Mouse (Mus musculus): Measurements from ENCODE around the gene Vav1. TPM values are rescaled to one million over a fixed set of nuclear protein-coding genes. Genes with fewer than 3 reads are reported as not detected.

Vav1 gene
- polyA plus RNA-seq, 1 experiment: 53.3 TPM

DNA sequence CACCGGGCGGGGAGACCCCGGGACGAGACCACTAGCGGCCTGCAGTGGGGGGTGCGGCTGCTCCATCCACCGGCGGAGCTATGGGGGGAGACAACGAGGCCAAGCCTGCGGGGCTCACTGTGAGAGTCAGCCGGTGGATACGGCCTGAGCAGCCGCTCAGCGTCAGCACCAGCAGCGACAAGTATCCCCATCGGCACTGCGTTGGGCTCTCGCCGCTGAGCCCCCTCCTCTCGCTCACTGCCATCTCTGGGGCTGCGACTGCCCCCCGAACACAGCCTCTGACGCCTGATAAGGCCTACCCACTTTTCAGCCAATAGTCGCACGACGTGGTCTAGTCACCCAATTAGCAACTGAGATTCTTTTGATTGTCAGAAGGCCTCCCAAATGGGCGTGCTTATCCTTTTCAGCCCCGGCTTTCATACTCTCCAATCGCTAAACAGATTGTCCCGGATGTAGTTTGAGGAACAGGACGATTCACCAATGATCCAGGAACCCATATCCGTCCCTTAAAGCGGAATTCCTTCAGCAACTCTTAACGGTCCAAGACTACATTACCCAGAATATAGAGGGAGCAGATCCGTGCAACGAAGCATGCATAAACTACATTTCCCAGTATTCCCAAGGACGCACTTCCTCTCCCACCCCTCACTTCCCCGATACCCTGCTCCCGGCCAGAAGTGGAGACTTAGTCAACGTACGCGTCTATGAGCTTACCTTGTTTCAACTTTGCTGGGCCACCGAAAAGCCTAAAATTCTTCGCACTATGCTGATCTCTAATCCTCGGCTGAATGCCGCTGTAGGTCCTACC lies 31.3 kb upstream of the Vav1 start:
- TF ChIP-seq POLR2A (IDR thresholded peaks at IDR 0.05; ENCODE audit: low read depth, low read length) (peak; percentile 62), CTCF (IDR thresholded peaks at IDR 0.05; ENCODE audit: extremely low read depth, insufficient read depth, insufficient read length, insufficient replicate concordance) (no peak)
- peaks cover 8% of the 10 kb centered on the region for H3K36me3 ChIP-seq (ENCODE audit: control insufficient read depth, insufficient read depth, low read length)
- DNase-seq (ENCODE audit: low read depth in 1 of 2, low spot score in 2 of 2): peak; percentile 87 to 96
- no peaks in the 10 kb centered on the region for H3K27me3 ChIP-seq (ENCODE audit: control insufficient read depth, insufficient read depth, low read length)
- H3K4me1 ChIP-seq (ENCODE audit: control insufficient read depth, insufficient read depth, insufficient read length): peaks cover 11% of the 10 kb centered on the region; the same call in 1 of the 2 replicates
- WGBS: under 1% methylated on average over 46 of the region's 46 CpGs
- H3K27ac ChIP-seq (ENCODE audit: insufficient read depth, low read length): peak overlapping the region; percentile 78
- peak overlapping the region; percentile 81 for H3K4me3 ChIP-seq (ENCODE audit: extremely low read depth, insufficient read depth, insufficient read length)

DNA sequence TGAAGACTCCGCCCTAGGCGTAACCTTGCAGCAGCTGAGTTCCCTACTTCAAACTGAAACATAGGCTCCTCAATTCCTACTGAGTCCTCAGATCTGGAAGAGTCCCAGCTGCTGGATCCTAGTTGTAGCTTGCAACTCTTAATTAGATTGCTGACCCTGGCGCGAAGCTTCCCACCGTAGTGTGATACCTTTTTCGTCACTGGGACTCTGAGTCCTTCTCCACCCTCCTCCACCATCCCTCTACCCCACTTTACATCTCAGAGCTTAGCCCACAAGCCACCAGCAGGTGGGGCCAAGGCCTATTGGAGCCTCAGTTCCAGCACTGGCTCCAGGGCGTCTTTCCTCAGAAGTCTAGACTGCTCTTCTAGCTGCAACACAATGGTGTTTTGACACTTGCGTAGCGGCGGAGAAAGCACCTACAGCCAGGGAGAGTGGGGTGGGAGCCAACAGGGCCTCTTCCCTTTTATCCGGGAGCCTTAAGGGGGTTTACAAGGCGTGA lies 30.6 kb upstream of the Vav1 start, which contains the start of gene Gpr108:
TSS of gene Gpr108 (minus strand) at position 246 of the 499 bp plus-strand sequence.
- peaks cover 11% of the 10 kb centered on the region; the same call in 1 of the 2 replicates for H3K4me1 ChIP-seq (ENCODE audit: control insufficient read depth, insufficient read depth, insufficient read length)
- peaks cover 1% of the 10 kb centered on the region; the same call in 1 of the 2 replicates for H3K36me3 ChIP-seq (ENCODE audit: control insufficient read depth, insufficient read depth, low read length)
- peak; percentile 82 to 87 for DNase-seq (ENCODE audit: low read depth in 1 of 2, low spot score in 2 of 2)
- WGBS: under 1% methylated on average over 12 of the region's 12 CpGs
- peak within 1 kb of the TSS; percentile 81 for H3K4me3 ChIP-seq (ENCODE audit: extremely low read depth, insufficient read depth, insufficient read length)
- H3K27ac ChIP-seq (ENCODE audit: insufficient read depth, low read length): peak within 1 kb of the TSS; percentile 78
- H3K27me3 ChIP-seq (ENCODE audit: control insufficient read depth, insufficient read depth, low read length): no peaks in the 10 kb centered on the region
- TF ChIP-seq POLR2A (IDR thresholded peaks at IDR 0.05; ENCODE audit: low read depth, low read length) (no peak), CTCF (IDR thresholded peaks at IDR 0.05; ENCODE audit: extremely low read depth, insufficient read depth, insufficient read length, insufficient replicate concordance) (peak; percentile 82; the same call in 1 of the 2 replicates)

GRCm38 (mm10) chr17:57248771-57249170 lies 30.1 kb upstream of the Vav1 start:
- DNase-seq (ENCODE audit: low read depth in 1 of 2, low spot score in 2 of 2): no peak
- Histone ChIP-seq H3K4me1 (ENCODE audit: control insufficient read depth, insufficient read depth, insufficient read length) (peaks cover 11% of the 10 kb centered on the region; the same call in 1 of the 2 replicates), H3K4me3 (ENCODE audit: extremely low read depth, insufficient read depth, insufficient read length) (peak overlapping the region; percentile 65; the same call in 1 of the 2 replicates), H3K36me3 (ENCODE audit: control insufficient read depth, insufficient read depth, low read length) (no peaks in the 10 kb centered on the region), H3K27me3 (ENCODE audit: control insufficient read depth, insufficient read depth, low read length) (no peaks in the 10 kb centered on the region), H3K27ac (ENCODE audit: insufficient read depth, low read length) (peak overlapping the region; percentile 78)
- 10% methylated on average over 13 of the region's 13 CpGs for WGBS
- TF ChIP-seq POLR2A (IDR thresholded peaks at IDR 0.05; ENCODE audit: low read depth, low read length) (no peak), CTCF (IDR thresholded peaks at IDR 0.05; ENCODE audit: extremely low read depth, insufficient read depth, insufficient read length, insufficient replicate concordance) (no peak)

GRCm38 (mm10) chr17:57249186-57250181 lies 29.4 kb upstream of the Vav1 start, which contains the start of gene Trip10:
Gene Trip10 (plus strand): TSS chr17:57249455.
- TF ChIP-seq POLR2A (IDR thresholded peaks at IDR 0.05; ENCODE audit: low read depth, low read length) (no peak), CTCF (IDR thresholded peaks at IDR 0.05; ENCODE audit: extremely low read depth, insufficient read depth, insufficient read length, insufficient replicate concordance) (peak; percentile 21; the same call in 1 of the 2 replicates)
- peak within 1 kb of the TSS; percentile 78 for H3K27ac ChIP-seq (ENCODE audit: insufficient read depth, low read length)
- H3K36me3 ChIP-seq (ENCODE audit: control insufficient read depth, insufficient read depth, low read length): no peaks in the 10 kb centered on the region
- H3K4me3 ChIP-seq (ENCODE audit: extremely low read depth, insufficient read depth, insufficient read length): peak within 1 kb of the TSS; percentile 73
- H3K4me1 ChIP-seq (ENCODE audit: control insufficient read depth, insufficient read depth, insufficient read length): peaks cover 11% of the 10 kb centered on the region; the same call in 1 of the 2 replicates
- no peaks in the 10 kb centered on the region for H3K27me3 ChIP-seq (ENCODE audit: control insufficient read depth, insufficient read depth, low read length)
- peak; percentile 77 to 98 for DNase-seq (ENCODE audit: low read depth in 1 of 2, low spot score in 2 of 2)
- WGBS: under 1% methylated on average over 52 of the region's 52 CpGs

DNA sequence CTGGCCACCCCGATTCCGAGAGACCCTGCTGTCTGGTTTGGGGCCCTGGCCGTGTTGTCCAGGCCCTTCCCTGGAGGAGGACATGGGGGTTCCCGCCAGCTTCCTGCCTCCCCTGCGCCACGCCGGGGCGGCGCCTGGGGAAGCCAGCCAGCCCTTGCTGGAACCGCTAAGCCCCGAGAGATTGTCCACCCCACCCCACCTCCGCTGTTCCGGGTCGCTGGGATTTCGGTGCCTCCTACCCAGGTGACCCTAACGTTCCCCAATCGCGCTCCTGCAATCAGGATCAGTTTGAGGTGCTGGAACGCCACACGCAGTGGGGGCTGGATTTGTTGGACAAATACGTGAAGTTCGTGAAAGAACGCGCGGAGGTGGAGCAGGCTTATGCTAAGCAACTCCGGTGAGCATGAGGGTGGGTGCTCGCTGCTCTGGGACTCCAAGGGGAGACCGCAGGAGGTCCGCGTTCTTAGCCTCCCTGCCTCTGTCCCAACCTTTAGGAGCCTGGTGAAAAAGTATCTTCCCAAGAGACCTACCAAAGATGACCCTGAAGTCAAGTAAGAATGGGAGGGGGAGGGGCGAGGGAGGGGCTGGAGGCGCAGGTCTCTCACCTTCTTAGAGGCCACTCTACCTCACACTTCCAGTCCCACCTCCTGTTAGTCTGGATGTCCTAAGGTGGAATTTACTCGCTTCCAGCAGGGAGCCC lies 28.3 kb upstream of the Vav1 start:
- no peak for TF ChIP-seq CTCF (IDR thresholded peaks at IDR 0.05; ENCODE audit: extremely low read depth, insufficient read depth, insufficient read length, insufficient replicate concordance)
- no peak for TF ChIP-seq POLR2A (IDR thresholded peaks at IDR 0.05; ENCODE audit: low read depth, low read length)
- WGBS: 8% methylated on average over 33 of the region's 33 CpGs
- DNase-seq (ENCODE audit: low read depth in 1 of 2, low spot score in 2 of 2): no peak
- peak overlapping the region; percentile 21; the same call in 1 of the 2 replicates for H3K27ac ChIP-seq (ENCODE audit: insufficient read depth, low read length)
- H3K27me3 ChIP-seq (ENCODE audit: control insufficient read depth, insufficient read depth, low read length): no peaks in the 10 kb centered on the region
- peaks cover 11% of the 10 kb centered on the region; the same call in 1 of the 2 replicates for H3K4me1 ChIP-seq (ENCODE audit: control insufficient read depth, insufficient read depth, insufficient read length)
- peaks cover 3% of the 10 kb centered on the region for H3K36me3 ChIP-seq (ENCODE audit: control insufficient read depth, insufficient read depth, low read length)
- H3K4me3 ChIP-seq (ENCODE audit: extremely low read depth, insufficient read depth, insufficient read length): peak overlapping the region; percentile 73; the same call in 1 of the 2 replicates
